In the genomic region with DNA sequence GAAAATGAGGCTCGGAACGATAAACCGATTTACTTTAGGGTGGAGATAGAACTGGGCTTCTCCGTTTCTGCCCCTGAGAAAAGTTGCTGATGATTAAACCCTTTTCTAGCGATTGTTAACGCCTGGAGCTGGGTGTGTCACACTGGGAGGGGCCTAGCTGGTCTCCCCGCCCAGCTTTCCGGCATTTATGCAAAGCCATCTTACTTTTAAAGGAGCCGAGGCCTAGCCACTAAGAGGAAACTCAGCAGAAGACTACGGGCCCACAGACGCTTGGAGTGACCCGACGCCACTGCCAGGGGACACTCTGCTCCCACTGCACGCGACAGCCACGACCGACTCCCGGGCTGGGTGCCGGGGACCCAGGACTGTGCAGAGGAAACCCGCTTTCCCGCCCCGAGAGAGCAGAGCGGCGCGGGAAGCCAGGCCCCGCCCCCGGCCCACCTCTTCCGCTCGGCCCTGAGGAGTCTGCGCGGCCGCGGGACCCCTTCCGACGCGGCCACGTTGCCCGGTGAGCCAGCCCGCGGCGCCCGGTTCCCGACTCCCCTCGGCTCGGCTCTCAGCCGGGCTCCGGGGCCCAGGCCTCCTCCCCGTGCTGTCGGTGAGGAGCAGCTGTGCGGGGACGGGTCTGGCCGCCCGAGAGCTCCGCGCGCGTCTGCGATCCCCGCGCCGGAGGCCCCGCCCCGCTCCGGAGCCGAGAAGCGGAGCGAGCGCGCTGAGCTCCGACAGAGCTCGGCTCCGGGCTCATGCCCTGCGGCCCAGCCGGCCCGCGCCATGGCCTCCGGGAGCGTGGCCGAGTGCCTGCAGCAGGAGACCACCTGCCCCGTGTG, we compare ENCODE assay signal across 8 mouse cellular contexts. TPM values are rescaled to one million over a fixed set of nuclear protein-coding genes. Genes with fewer than 3 reads are reported as not detected.
DNase-seq lines count a peak whose midpoint lies in the region; ATAC-seq and TF ChIP-seq lines count a peak whose summit lies in the region.

No protein-coding gene starts in this region.

- peak; percentile 83 for ATAC-seq in activated CD4-positive, CD25-positive, alpha-beta regulatory T cell, adult 4 months
- peak; percentile 93 for ATAC-seq in hindbrain, postnatal 0 days

- H3K27ac ChIP-seq in gastrocnemius, adult 2 months = peak overlapping the region; percentile 96
- H3K27ac ChIP-seq in hindbrain, postnatal 0 days = peak overlapping the region; percentile 91

- peaks cover 16% of the 10 kb centered on the region for H3K36me3 ChIP-seq in hindbrain, postnatal 0 days (ENCODE audit: insufficient read depth, low read length)
- H3K36me3 ChIP-seq in megakaryocyte, embryonic 14.5 days (replicated peaks; ENCODE audit: low read length) = peaks cover 33% of the 10 kb centered on the region

- H3K4me2 ChIP-seq in hindbrain, postnatal 0 days (ENCODE audit: low read depth, low read length) = peak overlapping the region; percentile 85

- peak overlapping the region; percentile 94 for H3K4me3 ChIP-seq in gastrocnemius, adult 2 months
- peak overlapping the region; percentile 99 for H3K4me3 ChIP-seq in hindbrain, postnatal 0 days (ENCODE audit: low read length)
- H3K4me3 ChIP-seq in megakaryocyte, embryonic 14.5 days (replicated peaks) = peak overlapping the region; percentile 100

- intact Hi-C loops in gastrocnemius, adult 2 months (cut with DNase I) = no loop called here

- no peaks in the 10 kb centered on the region for H3K27me3 ChIP-seq in hindbrain, postnatal 0 days (ENCODE audit: insufficient read depth, low read length)
- H3K27me3 ChIP-seq in megakaryocyte, embryonic 14.5 days (replicated peaks) = no peaks in the 10 kb centered on the region

- peaks cover 14% of the 10 kb centered on the region; the same call in 1 of the 2 replicates for H3K4me1 ChIP-seq in hindbrain, postnatal 0 days (ENCODE audit: insufficient read depth, low read length)
- H3K4me1 ChIP-seq in megakaryocyte, embryonic 14.5 days = peaks cover 55% of the 10 kb centered on the region

- H3K9me3 ChIP-seq in hindbrain, postnatal 0 days (ENCODE audit: low read length) = no peaks in the 10 kb centered on the region
- no peaks in the 10 kb centered on the region for H3K9me3 ChIP-seq in megakaryocyte, embryonic 14.5 days

- TF ChIP-seq CTCF in gastrocnemius, adult 2 months (IDR thresholded peaks at IDR 0.05) = no peak
- no peak for TF ChIP-seq CTCF in hindbrain, postnatal 0 days (IDR thresholded peaks at IDR 0.05; ENCODE audit: low read depth)

- WGBS in hindbrain, postnatal 0 days = under 1% methylated on average over 80 of the region's 80 CpGs

- DNase-seq in cerebellum, postnatal 4 days (ENCODE audit: low spot score in 2 of 2) = peak; percentile 39 to 73
- peak; percentile 88 for DNase-seq in gastrocnemius, adult 2 months
- DNase-seq in hindbrain, postnatal 0 days (ENCODE audit: low spot score) = peak; percentile 89
- DNase-seq in left cerebral cortex, adult 9 months (ENCODE audit: low spot score in 2 of 2) = peak; percentile 72 to 90
- peak; percentile 85 to 90 for DNase-seq in right cerebral cortex, postnatal 10 days (ENCODE audit: low spot score in 2 of 2)
- DNase-seq in urinary bladder, postnatal 14 days (ENCODE audit: low spot score) = peak; percentile 90

- H3K9ac ChIP-seq in hindbrain, postnatal 0 days (replicated peaks; ENCODE audit: low read length) = peak overlapping the region; percentile 87

RNA-seq across cellular contexts. Expression of a gene that starts 0.7 kb away (rescaled TPM):
- 10 to 100 TPM; 16.2 to 18.4 TPM for polyA plus RNA-seq in activated CD4-positive, CD25-positive, alpha-beta regulatory T cell, adult 4 months (2017; shearing (Covaris generic))
- 10 to 100 TPM; 23.8 to 26.4 TPM for total RNA-seq in gastrocnemius, adult 2 months (2021)
- total RNA-seq in hindbrain, postnatal 0 days (2014; rRNA removed) = 84.9 and 107 TPM in 2 replicates
- polyA plus RNA-seq in hindbrain, postnatal 0 days (2015; fragmentation: Nextera tagmentation; extraction: Ambion mirVana) = 68.3 and 69.1 TPM in 2 replicates
- 63.6 and 88.3 TPM in 2 replicates for polyA plus RNA-seq in megakaryocyte, embryonic 14.5 days (2012; ENCODE audit: insufficient read depth, low replicate concordance)

RNA-seq across cellular contexts. Expression of a gene that starts 34.3 kb away (rescaled TPM):
- polyA plus RNA-seq in activated CD4-positive, CD25-positive, alpha-beta regulatory T cell, adult 4 months (2017; shearing (Covaris generic)) = not detected
- total RNA-seq in gastrocnemius, adult 2 months (2021) = not detected
- not detected in 2 replicates for total RNA-seq in hindbrain, postnatal 0 days (2014; rRNA removed)
- polyA plus RNA-seq in hindbrain, postnatal 0 days (2015; fragmentation: Nextera tagmentation; extraction: Ambion mirVana) = not detected in 2 replicates
- polyA plus RNA-seq in megakaryocyte, embryonic 14.5 days (2012; ENCODE audit: insufficient read depth, low replicate concordance) = not detected in 2 replicates

RNA-seq across cellular contexts. Expression of a gene that starts 50.5 kb away (rescaled TPM):
- not detected for polyA plus RNA-seq in activated CD4-positive, CD25-positive, alpha-beta regulatory T cell, adult 4 months (2017; shearing (Covaris generic))
- total RNA-seq in gastrocnemius, adult 2 months (2021) = not detected
- not detected in 2 replicates for total RNA-seq in hindbrain, postnatal 0 days (2014; rRNA removed)
- polyA plus RNA-seq in hindbrain, postnatal 0 days (2015; fragmentation: Nextera tagmentation; extraction: Ambion mirVana) = not detected in 2 replicates
- polyA plus RNA-seq in megakaryocyte, embryonic 14.5 days (2012; ENCODE audit: insufficient read depth, low replicate concordance) = not detected in 2 replicates

Comparison
In these comparisons a context has a peak if more than half of its experiments do, and no peak if none do; other contexts are left out.
1. Peak in every context shown above with its lines: DNase-seq, ATAC-seq, H3K4me3 ChIP-seq and H3K27ac ChIP-seq.